Mouse (Mus musculus) regulatory T cell (primary cell): Measurements from ENCODE around the gene Abcg8.

ENCODE experiments used
- in situ Hi-C: fragments of 300-600 bp; cut with MboI, MseI; formaldehyde crosslinking; loops from one replicate; pipeline ENCODE4 v1.15.1; 2025; ENCODE audit warnings: high pct_unique_total_duplicates

The Abcg8 gene

DNA sequence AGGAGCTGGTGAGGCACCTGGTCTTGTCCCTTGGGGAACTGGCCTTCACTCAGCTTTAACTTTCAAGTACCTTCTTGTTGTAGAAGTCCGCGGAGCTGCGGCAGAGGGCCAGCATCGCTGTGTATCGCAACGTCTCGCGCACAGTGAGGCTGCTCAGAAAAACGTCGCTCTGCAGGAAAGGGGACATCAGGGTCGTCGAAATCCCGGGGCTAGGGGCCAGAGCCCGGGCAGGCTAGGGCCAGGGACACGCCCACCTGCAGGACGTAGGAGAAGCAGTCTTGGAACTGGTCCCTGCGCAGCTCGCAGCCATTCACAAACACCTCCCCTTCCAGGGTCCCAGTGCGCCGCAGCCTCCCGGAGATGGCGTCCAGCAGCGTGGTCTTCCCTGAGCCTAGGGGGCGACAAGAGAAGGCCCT is at the start of gene Abcg8:
TSS of gene Abcg8 (plus strand) at position 352 of the 416 bp plus-strand sequence.
- in situ Hi-C loops, result no loop called here

- in situ Hi-C loops, result no loop called here
These were observed 49.2 kb upstream of the Abcg8 start for GRCm38 (mm10) chr17:84626857-84627305.

DNA sequence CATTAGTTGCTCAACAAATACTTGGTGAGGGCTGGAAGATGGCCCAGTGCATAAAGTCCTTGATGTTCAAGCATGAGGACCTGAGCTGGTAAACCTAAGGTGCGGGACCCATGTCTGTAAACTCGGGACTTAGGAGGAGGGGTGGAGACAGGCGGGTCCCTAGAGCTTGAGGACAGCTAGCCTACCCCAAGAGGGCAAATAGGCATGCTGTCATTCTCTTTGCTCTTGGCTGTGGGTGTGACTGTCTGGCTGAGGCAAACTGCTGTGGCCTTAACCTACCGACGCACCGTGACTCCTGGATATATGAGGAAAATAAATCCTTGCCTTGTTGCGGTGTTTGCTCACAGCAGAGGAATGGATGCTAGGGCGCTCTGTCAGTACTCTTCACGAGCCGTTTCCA is 48.4 kb upstream of the Abcg8 start:
- in situ Hi-C loops, result no loop called here

DNA sequence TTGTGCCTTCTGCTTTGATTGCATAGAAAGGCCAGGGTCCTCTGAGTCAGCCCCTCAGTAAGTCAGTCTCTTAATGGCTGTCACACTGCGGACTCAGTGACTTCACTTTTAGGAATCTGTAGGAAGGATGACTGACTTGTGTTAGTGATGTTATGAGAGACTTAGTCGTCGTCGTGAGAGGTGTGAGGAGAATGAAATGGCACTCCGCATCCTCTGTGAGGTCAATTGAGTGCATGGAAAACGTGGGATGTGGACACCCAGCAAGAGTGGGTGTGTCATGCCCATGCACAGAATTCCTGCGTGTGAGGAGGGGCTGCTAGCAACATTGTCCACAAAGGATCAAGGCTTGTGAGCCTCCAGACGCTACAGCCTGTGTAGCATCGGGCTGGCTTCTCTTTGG is 47.5 kb upstream of the Abcg8 start:
- in situ Hi-C loops, result no loop called here

GRCm38 (mm10) chr17:84631836-84632235 is 44.3 kb upstream of the Abcg8 start:
- in situ Hi-C loops, result no loop called here

GRCm38 (mm10) chr17:84633443-84633842 is 42.7 kb upstream of the Abcg8 start:
- in situ Hi-C loops, result no loop called here

DNA sequence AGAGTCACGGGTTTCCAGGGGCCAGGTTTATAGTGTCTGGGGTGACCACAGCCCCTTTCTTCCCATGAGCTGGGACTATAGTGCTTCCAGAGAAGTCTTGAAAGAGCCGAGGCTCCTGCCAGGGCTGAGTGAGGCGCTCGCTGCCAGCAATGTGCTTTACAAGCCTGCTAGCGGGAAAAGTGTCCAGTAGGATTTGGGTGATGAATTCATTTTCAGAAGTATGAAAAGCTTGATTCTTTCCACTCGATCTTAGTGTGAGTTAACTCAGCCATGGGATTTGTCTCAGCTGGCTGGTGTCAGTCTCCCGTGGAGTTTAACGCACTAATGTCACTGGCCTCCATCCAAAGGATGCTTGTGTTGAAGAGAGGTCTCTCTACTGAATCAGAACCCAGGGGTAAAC is 39.8 kb upstream of the Abcg8 start:
- in situ Hi-C loops, result no loop called here

GRCm38 (mm10) chr17:84637971-84638370 is 38.1 kb upstream of the Abcg8 start:
- in situ Hi-C loops, result no loop called here

GRCm38 (mm10) chr17:84639796-84640378 is 36.2 kb upstream of the Abcg8 start:
- in situ Hi-C loops, result no loop called here

- in situ Hi-C loops, result no loop called here
These were observed 34.2 kb upstream of the Abcg8 start for GRCm38 (mm10) chr17:84641893-84642292.

DNA sequence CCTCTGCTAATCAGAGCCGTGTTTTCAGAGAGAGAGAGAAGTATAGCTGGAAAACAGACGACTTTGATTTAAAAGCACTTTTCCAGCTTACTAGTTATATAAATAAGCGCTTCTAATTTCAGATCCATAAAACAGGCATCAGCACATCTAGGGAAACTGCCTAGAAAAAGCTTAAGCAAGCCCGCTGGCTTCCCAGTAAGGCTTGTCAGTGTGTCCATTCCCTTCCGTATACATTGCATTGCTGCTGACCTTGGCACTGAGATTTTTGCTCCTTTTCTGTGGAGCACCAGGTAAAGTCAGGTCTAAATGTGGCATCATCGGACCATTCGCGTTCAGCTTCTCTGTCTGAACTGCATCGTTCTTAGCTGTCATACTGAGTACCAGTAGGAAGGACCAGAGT is 33.8 kb upstream of the Abcg8 start:
- in situ Hi-C loops, result no loop called here

DNA sequence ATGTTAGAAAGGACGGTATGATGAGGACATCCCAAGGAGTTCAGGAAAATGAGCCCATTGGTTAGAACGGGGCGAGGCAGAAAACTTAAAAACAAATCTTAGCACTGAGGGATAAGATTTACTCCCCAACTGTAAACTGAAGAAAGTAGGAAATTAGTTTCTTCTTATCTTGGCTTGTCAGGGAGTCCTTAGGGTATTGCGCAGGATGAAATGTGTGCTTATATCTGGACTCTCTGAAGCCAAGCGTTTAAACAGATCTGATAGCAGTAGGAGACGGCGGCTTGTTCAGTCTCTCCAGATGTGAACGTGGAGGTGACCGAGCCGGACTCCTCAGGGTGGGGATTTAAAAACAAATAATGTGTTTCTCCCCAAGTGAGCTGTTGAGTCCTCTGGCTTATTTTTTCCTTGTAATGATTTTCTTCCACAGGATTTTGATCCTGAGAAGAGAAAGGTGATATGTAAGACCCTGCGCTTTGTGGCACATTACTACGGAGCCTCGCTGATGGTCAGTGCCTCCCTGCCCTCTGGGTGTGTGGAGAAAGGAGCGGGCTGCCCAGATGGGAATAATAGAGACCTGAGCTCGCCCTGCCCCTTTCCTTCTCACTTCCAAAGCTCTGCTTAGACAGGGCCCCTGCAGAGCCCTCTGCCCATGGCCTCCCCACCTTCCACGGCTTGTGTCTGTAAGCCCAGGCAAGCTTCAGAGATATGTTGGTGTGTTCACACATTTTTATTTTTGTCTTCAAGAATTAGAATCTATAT is 31.6 kb upstream of the Abcg8 start:
- in situ Hi-C loops, result no loop called here

DNA sequence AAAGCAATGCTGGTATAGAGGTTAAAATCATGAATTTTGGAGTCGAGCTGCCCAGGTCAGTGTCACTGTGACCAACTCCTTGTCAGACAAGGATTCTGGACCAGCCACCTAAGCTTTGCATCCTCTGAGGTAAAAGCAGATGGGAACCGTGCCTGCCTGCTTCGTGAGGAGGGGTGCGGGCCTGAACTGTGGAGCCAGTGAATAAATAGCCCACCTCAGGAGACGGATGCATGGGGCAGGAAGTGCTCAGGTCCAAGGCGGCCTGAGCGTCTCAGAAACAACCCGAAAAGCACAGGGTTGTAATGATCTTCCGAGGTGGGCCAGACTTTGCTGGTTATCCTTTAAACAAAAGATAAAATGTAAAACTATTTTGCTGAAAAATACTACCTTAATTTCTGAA is 31.0 kb upstream of the Abcg8 start:
- in situ Hi-C loops, result no loop called here

GRCm38 (mm10) chr17:84645894-84646293 is 30.2 kb upstream of the Abcg8 start:
- in situ Hi-C loops, result no loop called here

DNA sequence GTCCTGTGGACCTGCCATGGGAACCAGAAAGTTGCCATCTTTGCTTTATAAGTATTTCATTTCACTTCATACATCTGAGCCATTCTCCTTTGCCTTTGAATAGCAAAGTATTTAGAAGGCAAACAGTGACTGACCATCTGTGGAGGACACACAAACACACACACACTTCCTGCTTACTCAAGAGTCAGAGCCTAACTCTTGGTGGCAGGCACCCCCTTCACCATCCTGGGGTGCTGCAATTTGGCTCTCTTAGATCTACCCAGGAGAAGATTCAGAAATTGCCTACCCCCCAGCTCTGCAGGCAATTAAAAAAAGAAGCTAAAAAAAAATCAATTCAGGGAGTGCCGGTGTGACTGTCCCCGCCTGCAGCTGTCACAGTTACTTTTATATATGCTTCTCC is 29.6 kb upstream of the Abcg8 start:
- in situ Hi-C loops, result no loop called here

GRCm38 (mm10) chr17:84647630-84648029 is 28.5 kb upstream of the Abcg8 start:
- in situ Hi-C loops, result no loop called here

GRCm38 (mm10) chr17:84650302-84651017 is 25.6 kb upstream of the Abcg8 start:
- in situ Hi-C loops, result no loop called here

DNA sequence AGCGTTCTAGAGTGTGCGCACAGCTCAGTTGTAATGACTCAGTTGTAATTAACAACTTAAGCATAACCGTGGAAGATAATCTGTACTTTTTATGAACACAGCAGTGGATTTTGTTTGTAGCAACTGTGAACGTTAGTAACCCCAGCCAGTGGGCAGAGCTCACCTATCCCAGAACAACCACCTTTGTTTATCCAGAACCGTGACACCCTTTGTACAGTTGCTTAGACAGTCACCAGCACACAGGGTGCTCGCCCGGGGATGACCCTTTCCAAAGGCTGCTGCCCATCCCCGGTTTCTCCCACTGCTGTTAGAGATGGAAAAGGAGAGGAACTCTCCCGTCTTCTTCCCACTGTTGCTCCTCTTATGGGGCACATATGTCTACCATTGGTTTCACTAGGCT is 22.6 kb upstream of the Abcg8 start:
- in situ Hi-C loops, result no loop called here

DNA sequence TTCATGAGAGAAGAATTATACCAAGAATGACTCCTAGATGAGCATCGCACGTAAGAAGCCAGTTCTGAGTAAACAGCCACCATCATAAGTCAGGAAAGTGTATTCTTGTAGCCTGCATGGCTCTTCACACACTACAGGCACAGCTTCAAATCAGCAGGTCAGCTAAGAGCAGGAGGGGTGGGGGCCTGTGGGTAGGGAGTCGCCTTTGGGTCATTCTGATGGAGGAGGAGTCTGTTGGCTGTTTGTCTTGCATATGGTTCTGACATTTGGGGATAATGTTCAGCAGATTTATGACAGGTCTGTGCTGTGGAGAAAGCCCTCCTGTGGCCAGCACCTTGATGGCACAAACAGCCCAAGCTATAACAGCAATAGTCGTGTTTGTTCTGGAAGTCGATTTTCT is 19.9 kb upstream of the Abcg8 start:
- in situ Hi-C loops, result no loop called here

GRCm38 (mm10) chr17:84656653-84657421 is 19.3 kb upstream of the Abcg8 start:
- in situ Hi-C loops, result no loop called here

DNA sequence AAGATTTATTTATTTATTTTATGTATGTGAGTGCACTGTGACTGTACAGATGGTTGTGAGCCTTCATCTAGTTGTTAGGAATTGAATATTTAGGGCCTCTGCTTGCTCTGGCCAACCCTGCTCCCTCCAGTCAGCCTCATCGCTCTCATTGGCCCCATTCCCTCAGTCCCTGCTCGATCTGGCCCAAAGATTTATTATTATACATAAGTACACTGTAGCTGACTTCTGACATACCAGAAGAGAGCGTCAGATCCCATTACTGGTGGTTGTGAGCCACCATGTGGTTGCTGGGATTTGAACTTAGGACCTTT is 18.7 kb upstream of the Abcg8 start:
- in situ Hi-C loops, result no loop called here

DNA sequence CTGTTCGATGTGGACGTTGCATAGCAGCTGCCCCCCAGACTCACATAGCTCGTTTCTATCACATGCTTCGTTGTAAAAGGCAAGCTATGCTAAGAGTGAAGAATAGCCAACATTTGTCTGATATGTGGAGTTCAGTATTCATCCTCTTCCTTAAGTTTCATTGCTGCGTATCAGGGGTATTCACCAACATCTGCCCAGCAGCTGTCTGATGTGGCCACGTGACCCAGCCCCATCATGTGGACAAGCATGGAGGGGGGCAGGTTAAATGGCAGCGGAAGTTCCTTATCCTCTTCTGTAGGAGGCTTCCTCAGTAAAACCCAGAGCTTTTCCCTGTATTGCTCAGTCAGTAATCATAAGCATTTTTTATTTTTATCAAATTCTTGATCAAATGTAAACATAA is 18.3 kb upstream of the Abcg8 start:
- in situ Hi-C loops, result no loop called here
